Mouse (Mus musculus) erythroid progenitor cell, adult 5-6 weeks (primary cell): Measurements from ENCODE around the gene Sap25. TPM values are rescaled to one million over a fixed set of nuclear protein-coding genes. Genes with fewer than 3 reads are reported as not detected.
"Not testable (repeated sequence)": the region's sequence is repeated elsewhere in the genome, so short reads cannot be mapped to it uniquely, and the experiment has no call there.

Experiments
- ATAC-seq: replicated peaks from 2 replicates; pipeline ENCODE4 v1.8.0; 2016; ENCODE audit warnings: moderate number of reproducible peaks, mild to moderate bottlenecking, moderate TSS enrichment, inconsistent platforms; ENCODE audit not compliant: poor library complexity, low FRiP score, severe bottlenecking
- total RNA-seq, 2 experiments: library from RNA; stranded (forward) in 1 of 2; stranded (reverse) in 1 of 2; fragments of 150-400 nt in 1 of 2; fragments of 186-747, 209-891 nt in 1 of 2; gene quantifications; 2 replicates each; pipeline versions ENCODE4 v1.2.3 to v1.2.4; 2015 to 2017; ENCODE audit warnings: low replicate concordance in 2 of 2

Sap25 gene
- total RNA-seq (2015; ENCODE audit: low replicate concordance), result 62.5 and 94.1 TPM in 2 replicates
- 7.7 and 15.9 TPM in 2 replicates for total RNA-seq (2017; ENCODE audit: low replicate concordance)

GRCm38 (mm10) chr5:137641054-137641453, at the start of gene Sap25:
Gene Sap25, plus strand, starts transcription at chr5:137641334.
- peak; percentile 31; the same call in 1 of the 2 replicates for ATAC-seq

DNA sequence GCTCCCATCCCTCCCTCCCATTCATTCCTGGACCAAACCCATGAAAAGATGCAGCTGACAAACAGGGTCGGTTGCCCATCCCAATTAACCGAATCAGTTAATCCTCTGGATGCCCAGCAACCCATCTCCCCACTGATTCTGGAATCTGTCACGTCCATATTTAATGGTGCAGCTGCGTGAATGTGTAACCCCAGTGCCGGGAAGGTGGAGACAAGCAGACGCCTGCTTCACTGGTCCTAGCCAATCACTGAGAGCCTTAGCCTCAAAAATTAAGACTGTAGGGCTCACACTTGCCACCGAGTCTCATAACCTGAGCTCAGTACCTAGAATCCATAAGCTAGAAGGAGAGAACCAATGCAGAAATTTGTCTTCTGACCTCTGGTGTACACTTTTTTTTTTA, 45.2 kb upstream of the Sap25 start:
- ATAC-seq, result no peak

GRCm38 (mm10) chr5:137596601-137597261, 44.4 kb upstream of the Sap25 start:
- no peak for ATAC-seq

DNA sequence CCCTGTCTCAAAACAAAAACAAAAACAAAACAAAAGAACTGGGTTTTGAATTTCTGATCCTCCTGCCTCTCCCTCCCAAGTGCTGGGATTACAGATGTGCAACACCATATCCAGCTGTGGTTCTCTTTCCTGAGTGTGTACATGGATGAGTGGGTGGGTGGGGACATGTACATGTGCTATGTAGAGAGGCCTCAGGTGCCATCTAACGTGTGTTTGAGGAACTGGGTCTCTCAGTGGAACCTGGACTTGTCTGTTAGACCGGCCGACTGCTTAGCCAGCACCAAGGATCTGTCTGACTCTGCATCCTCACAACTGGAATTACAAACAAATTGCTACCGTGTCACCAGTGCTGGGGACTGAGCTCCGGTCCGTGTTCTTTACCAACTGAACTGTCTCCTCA, 43.5 kb upstream of the Sap25 start:
- no peak for ATAC-seq

- ATAC-seq, result no peak
Measured at GRCm38 (mm10) chr5:137598100-137598826, 42.9 kb upstream of the Sap25 start.

DNA sequence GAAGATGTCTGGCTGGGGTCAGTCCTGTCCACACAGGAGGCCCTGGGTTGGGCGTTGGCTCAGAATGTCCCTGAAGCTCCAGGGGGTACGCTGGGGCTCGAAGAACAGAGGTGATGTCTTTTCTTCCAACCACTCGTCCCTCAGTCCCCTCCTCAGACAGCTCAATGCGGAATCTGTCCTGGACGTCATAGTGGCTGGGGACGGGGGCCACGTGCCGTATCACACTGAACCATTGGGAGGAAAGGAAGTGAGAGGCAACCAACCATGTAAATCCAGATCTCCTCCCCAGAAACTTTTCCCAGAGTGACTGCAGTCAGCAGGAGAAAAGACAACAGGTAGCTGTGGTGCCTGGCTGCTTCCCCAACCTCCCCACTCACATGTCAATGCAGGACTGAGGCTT, 41.5 kb upstream of the Sap25 start:
- no peak for ATAC-seq

GRCm38 (mm10) chr5:137600281-137600618, 40.9 kb upstream of the Sap25 start:
- ATAC-seq, result peak; percentile 35

- peak; percentile 91 for ATAC-seq
Measured at GRCm38 (mm10) chr5:137600619-137601364, 40.3 kb upstream of the Sap25 start, which contains the start of gene Mospd3. Gene Mospd3, minus strand, starts transcription at chr5:137601058.

DNA sequence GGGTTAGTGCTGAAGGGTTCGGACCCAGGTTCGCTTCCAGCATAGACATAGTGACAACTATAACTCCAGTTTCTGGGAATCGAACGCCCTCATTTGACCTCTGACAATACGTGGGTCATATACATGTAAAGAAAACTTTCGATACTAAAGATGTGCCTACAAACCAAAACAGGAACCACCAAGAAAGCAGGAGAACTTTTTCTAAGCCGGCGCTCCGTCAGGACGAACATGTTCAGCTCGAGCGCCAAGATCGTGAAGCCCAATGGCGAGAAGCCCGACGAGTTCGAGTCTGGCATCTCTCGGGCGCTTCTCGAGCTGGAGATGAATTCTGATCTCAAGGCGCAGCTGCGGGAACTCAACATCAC, 39.8 kb upstream of the Sap25 start:
- peak; percentile 9; the same call in 1 of the 2 replicates for ATAC-seq

DNA sequence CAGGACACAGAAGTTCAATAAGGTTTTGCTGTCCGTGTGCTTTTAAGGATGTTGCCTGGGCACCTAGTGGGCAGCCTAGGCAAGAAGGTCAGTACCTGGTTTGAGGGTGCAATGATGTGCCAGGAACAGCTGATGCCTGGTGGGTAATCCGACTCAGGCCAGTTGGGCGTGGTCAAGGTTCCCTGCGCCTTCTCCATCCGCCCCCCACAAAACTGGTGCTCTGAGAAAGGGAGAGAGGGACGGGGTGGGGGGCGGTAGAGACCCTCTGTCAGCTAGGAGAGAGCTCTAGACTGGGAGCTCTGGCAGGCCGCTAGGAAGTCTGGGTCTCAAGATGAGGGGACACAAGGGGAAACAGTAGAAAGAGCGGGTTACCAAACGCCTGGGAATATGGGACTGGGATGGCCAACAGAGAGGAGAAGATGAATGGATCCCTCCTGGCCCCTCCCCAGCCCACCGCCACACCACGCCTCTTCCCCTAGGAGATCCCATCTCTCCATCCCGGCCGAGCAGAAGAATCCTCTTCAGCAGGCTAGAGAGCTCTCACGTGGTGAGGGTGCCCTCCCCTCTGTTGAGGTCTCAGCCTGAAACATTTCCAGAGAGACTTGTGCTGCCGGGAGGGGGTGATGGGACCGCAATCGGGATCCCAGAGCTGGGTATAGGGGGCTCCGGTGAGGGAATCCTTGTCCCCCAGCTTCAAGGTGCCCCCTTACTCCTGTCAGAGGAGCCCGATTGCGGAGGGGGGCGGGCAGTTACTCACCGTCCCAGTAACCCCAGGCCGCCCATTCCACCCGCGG, 33.1 kb upstream of the Sap25 start:
- no peak for ATAC-seq

GRCm38 (mm10) chr5:137608654-137609190, 32.4 kb upstream of the Sap25 start:
- no peak for ATAC-seq

GRCm38 (mm10) chr5:137609292-137609691, 31.8 kb upstream of the Sap25 start:
- no peak for ATAC-seq

DNA sequence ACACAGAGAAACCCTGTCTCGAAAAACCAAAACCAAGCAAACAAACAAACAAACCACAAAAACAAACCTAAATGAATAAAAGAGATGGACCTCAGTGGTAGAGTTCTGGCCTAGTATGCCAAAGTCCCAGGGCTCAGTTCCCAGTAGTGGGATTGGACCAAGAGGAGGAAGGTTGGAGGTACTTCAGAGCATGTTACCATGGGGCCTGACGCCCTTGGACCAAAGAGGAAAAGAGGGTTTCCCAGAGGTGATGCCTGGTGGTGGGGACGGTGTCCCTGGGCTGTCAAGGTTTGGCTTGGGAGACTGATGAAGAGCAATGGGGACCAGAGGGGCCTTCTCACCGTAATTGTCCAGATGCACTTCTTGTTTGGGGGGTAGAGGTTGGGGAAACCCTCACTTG, 31.1 kb upstream of the Sap25 start:
- ATAC-seq, result no peak

- ATAC-seq, result no peak
Measured at GRCm38 (mm10) chr5:137610548-137611244, 30.4 kb upstream of the Sap25 start.

- ATAC-seq, result no peak
Measured at GRCm38 (mm10) chr5:137611245-137611602, 29.9 kb upstream of the Sap25 start.

DNA sequence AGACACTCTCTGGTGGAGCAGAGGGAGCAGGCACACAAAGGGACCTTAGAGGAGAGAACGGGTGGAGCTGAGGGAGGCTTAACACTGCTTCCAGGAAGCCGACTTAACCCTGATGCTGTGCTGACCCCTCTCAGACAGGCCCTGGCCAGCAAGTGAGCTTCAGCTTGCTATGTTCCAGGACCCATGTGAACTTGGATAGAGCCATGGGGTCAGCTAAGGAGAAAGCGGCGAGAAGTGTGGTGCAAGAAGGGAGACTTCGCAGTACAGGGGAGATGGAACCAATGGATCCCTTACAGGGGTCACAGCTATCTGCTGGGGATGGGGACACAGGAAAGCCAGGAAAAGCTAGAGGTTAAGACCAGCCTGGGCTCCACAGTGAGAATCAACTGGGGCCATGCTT, 28.1 kb upstream of the Sap25 start:
- ATAC-seq, result no peak

DNA sequence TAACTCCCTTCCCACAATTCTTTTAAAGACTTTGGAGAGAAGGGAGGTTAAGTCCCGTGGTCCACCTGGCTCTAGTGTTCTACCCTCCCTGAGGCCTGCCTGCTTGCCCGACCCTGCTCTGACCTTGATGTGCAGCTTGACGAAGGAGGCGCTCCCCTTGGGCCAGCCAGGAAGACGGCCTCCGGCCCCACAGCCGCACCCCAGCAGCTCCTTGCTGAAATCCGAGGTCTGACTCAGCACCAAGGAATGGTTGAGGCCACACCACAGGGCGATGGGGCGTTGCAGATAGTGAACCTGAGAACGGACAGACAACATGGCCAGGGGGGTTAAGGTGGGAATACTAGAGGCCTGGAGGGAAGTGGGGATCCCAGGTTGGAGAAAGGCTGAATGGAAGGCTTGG, 27.6 kb upstream of the Sap25 start, which contains the start of gene Pcolce:
Gene Pcolce (minus strand): TSS at position 235 of the 400 bp plus-strand sequence.
- ATAC-seq, result no peak

DNA sequence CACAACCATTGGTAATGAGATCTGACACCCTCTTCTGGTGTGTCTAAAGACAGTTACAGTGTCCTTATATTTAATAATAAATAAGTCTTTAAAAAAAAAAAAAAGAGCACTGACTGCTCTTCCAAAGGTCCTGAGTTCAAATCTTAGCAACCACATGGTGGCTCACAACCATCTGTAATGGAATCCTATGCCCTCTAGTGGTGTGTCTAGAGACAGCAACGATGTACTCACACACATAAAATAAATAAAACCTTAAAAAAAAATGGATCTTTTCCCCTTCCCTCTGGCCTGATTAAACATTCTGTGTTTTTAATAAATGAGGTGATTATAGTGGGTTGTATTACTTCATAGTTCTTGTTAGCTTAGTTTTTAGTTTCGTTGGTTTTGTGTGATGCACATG, 26.2 kb upstream of the Sap25 start:
- ATAC-seq, result not testable (repeated sequence)

DNA sequence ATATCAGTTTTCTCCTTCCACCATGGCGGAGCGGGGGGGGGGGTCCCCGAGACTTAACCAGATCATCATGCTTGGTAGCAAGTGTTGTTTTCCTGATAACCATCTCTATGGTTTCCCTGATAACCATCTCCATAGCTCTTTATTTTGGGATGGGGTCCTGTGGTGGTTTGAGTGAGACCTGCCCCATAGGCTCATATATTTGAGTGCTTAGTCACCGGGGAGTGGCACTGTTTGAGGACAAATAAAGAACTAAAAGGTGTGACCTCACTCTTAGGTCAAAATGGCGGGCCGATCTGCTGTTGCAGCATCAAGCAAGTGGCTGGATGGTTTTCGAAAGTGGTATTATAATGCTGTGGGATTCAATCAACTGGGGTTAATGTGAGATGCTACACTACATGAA, 25.8 kb upstream of the Sap25 start:
- no peak for ATAC-seq
